Mouse (Mus musculus) erythroblast, embryonic 14.5 days (primary cell): Measurements from ENCODE around the gene Abhd18. TPM values are rescaled to one million over a fixed set of nuclear protein-coding genes. Genes with fewer than 3 reads are reported as not detected.
A peak's percentile ranks its signal among the peaks of the same experiment; 100 is the strongest.

Experiments
- H3K27me3 ChIP-seq: 2 replicates; pipeline ENCODE4 v1.6.1; 2012; ENCODE audit warnings: inconsistent platforms; ENCODE audit not compliant: control insufficient read depth
- H3K36me3 ChIP-seq: 2 replicates; pipeline ENCODE4 v1.6.1; 2012; ENCODE audit warnings: mild to moderate bottlenecking, inconsistent platforms; ENCODE audit not compliant: control insufficient read depth
- H3K4me1 ChIP-seq: 2 replicates; pipeline ENCODE4 v1.6.1; 2012; ENCODE audit warnings: inconsistent platforms; ENCODE audit not compliant: control insufficient read depth
- H3K4me3 ChIP-seq: replicated peaks from 2 replicates; pipeline ENCODE3; 2012; ENCODE audit warnings: moderate library complexity, mild to moderate bottlenecking, inconsistent platforms
- H3K9me3 ChIP-seq: 2 replicates; pipeline ENCODE4 v1.6.1; 2012; ENCODE audit warnings: low read length, inconsistent platforms, mixed read lengths; ENCODE audit not compliant: control insufficient read depth
- GATA1 ChIP-seq: IDR thresholded peaks from 2 replicates; pipeline ENCODE4 v1.6.1; 2012; ENCODE audit warnings: low read length, inconsistent platforms, mixed read lengths
- TAL1 ChIP-seq: IDR thresholded peaks from 3 replicates; pipeline ENCODE4 v1.6.1; 2012; ENCODE audit warnings: low read length, inconsistent platforms, mixed read lengths
- polyA plus RNA-seq: library from polyadenylated mRNA; stranded (reverse); fragments of >175 nt; gene quantifications from 2 replicates; pipeline ENCODE4 v1.2.3, GENCODE M21; 2012

The Abhd18 gene
- polyA plus RNA-seq, 1 experiment = not detected

GRCm38 (mm10) chr3:40950601-40951201, 103.9 kb downstream of the Abhd18 start:
- Histone ChIP-seq H3K9me3 (no peaks in the 10 kb centered on the region), H3K4me1 (peaks cover 44% of the 10 kb centered on the region), H3K27me3 (peaks cover 23% of the 10 kb centered on the region), H3K36me3 (no peaks in the 10 kb centered on the region), H3K4me3 (peak overlapping the region; percentile 97)
- no peak for TF ChIP-seq GATA1
- no peak for TF ChIP-seq TAL1

- no peaks in the 10 kb centered on the region for H3K9me3 ChIP-seq
- peak overlapping the region; percentile 97 for H3K4me3 ChIP-seq
- peaks cover 44% of the 10 kb centered on the region for H3K4me1 ChIP-seq
- TF ChIP-seq TAL1 (no peak), GATA1 (no peak)
- H3K36me3 ChIP-seq = no peaks in the 10 kb centered on the region
- peaks cover 23% of the 10 kb centered on the region for H3K27me3 ChIP-seq
Measured at GRCm38 (mm10) chr3:40951365-40951764, 104.6 kb downstream of the Abhd18 start.

- Histone ChIP-seq H3K4me1 (peaks cover 45% of the 10 kb centered on the region), H3K9me3 (no peaks in the 10 kb centered on the region), H3K4me3 (no peak overlapping the region), H3K36me3 (no peaks in the 10 kb centered on the region), H3K27me3 (peaks cover 16% of the 10 kb centered on the region)
- no peak for TF ChIP-seq TAL1
- TF ChIP-seq GATA1 = no peak
Measured at GRCm38 (mm10) chr3:40952606-40953005, 105.8 kb downstream of the Abhd18 start.

GRCm38 (mm10) chr3:40954792-40955191, 108.0 kb downstream of the Abhd18 start:
- H3K4me1 ChIP-seq = peaks cover 41% of the 10 kb centered on the region
- TF ChIP-seq GATA1 (no peak), TAL1 (no peak)
- no peaks in the 10 kb centered on the region for H3K27me3 ChIP-seq
- H3K9me3 ChIP-seq = no peaks in the 10 kb centered on the region
- no peaks in the 10 kb centered on the region for H3K36me3 ChIP-seq
- H3K4me3 ChIP-seq = no peak overlapping the region

- no peaks in the 10 kb centered on the region for H3K27me3 ChIP-seq
- TF ChIP-seq TAL1 (no peak), GATA1 (no peak)
- H3K9me3 ChIP-seq = no peaks in the 10 kb centered on the region
- peaks cover 13% of the 10 kb centered on the region for H3K4me1 ChIP-seq
- H3K36me3 ChIP-seq = no peaks in the 10 kb centered on the region
- H3K4me3 ChIP-seq = no peak overlapping the region
Measured at GRCm38 (mm10) chr3:40958831-40959230, 112.1 kb downstream of the Abhd18 start.

GRCm38 (mm10) chr3:40980758-40981157, 134.0 kb downstream of the Abhd18 start:
- TF ChIP-seq GATA1 (no peak), TAL1 (no peak)
- Histone ChIP-seq H3K4me1 (no peaks in the 10 kb centered on the region), H3K4me3 (no peak overlapping the region), H3K27me3 (no peaks in the 10 kb centered on the region), H3K36me3 (peaks cover 16% of the 10 kb centered on the region), H3K9me3 (no peaks in the 10 kb centered on the region)

- Histone ChIP-seq H3K36me3 (peaks cover 8% of the 10 kb centered on the region), H3K9me3 (no peaks in the 10 kb centered on the region), H3K4me1 (no peaks in the 10 kb centered on the region), H3K27me3 (no peaks in the 10 kb centered on the region), H3K4me3 (no peak overlapping the region)
- TF ChIP-seq GATA1 = no peak
- no peak for TF ChIP-seq TAL1
Measured at GRCm38 (mm10) chr3:40987539-40987938, 140.8 kb downstream of the Abhd18 start.

Other genes with a start within 250 kb of the Abhd18 start
- gene Slc25a31, start 138.1 kb upstream of the Abhd18 start, polyA plus RNA-seq = not detected in 2 replicates
- 0.32 and 0.66 TPM in 2 replicates for gene Hspa4l, start 102.5 kb upstream of the Abhd18 start, polyA plus RNA-seq
- gene Plk4, start 47.0 kb upstream of the Abhd18 start, polyA plus RNA-seq = 0.99 and 1.2 TPM in 2 replicates
- gene Mfsd8, start 84 bp upstream of the Abhd18 start, polyA plus RNA-seq = 0.07 and 1.5 TPM in 2 replicates
- gene 1700034I23Rik, start 55.6 kb downstream of the Abhd18 start, polyA plus RNA-seq = not detected in 2 replicates
- 6.2 and 6.3 TPM in 2 replicates for gene Larp1b, start 102.9 kb downstream of the Abhd18 start, polyA plus RNA-seq
- gene Pgrmc2, start 236.1 kb downstream of the Abhd18 start, polyA plus RNA-seq = 1.9 and 2.0 TPM in 2 replicates